Mouse (Mus musculus) cerebellum, adult 9-11 months (tissue): ENCODE data around the gene Rplp2.
A peak's percentile ranks its signal among the peaks of the same experiment; 100 is the strongest.

Source experiments
- DNase-seq: peaks from one replicate; pipeline ENCODE4 v3.0.0; 2022

Gene Rplp2

DNA sequence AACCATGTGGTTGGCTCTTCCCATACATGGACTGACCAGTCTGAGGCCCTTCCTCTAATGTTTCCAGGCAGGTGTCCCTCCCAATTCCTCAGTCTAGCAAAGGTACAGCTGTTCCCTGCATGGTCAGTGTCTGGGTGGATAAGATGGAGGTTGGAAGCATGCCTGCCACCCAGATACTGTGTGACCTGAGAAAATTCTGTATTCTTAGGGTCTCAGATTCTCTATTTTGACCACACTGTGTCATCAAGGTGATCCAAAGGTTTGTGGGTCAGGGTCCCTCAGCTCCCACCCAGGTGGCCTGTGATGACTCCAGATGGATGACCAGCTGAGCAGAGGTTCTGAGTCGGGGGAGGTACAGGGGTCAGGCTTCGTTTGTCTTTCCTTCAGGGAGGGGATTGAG is 38.0 kb downstream of the Rplp2 start:
- DNase-seq, result no peak

DNA sequence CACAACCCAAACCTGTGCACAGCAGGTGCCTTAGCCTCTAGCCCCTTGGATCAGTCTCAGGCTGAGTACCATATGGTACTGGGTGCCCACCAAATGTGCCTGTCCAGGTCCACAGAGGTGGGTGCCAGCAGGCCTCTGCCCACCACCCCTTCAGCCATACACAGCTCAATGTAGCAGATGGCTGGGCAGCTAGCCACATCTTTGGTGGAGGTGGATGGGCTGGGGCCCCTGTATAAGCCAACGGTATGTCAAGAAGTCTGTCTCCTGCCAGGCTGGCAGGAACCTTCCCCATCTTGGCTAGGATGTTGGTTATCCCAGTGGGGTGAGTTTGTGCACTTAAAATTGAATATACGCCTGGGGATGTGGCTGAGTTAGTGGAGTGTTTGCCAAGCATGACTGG is 38.4 kb downstream of the Rplp2 start:
- peak; percentile 98 for DNase-seq

DNA sequence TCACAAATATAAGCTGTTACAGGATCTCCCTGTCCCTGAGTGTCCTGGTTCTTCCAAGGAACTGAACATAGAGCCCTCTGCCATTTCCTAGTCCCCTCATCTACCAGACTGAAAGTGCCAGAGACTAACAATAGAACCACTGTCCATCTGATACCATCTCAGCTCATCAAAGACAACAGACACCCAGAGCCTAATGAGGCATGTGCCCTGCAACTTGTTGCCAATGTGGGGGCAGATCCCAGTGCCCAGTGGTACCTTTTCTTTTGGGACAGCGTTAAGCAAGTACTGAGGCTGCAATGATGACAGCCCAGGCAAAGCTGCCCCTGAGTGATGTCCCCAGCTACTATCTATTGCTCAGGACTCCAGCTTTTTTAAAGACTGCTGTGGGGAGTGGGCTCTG is 39.1 kb downstream of the Rplp2 start:
- DNase-seq, result peak; percentile 66

- peak; percentile 61 for DNase-seq
These were observed 40.0 kb downstream of the Rplp2 start for GRCm38 (mm10) chr7:141487141-141487540.

DNA sequence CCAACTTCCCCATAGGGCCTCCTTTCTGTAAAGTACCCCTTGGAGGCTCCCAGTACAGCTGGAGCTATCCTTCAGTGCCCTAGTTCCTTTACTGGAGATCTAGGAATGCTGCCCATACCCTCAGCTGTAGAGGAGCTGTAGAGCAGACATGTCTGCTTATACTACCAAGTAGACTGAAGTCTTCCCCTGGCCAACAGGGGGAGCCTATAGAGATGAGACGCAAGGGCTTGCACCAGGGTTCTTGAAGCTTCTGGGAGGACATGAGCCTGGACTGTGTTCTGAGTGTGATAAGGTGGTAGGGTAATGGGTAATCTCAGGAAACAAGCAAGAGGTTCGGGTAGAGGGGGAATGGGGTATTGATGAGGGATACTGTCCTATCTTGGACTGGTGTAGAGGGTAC is 44.0 kb downstream of the Rplp2 start:
- DNase-seq, result no peak

DNA sequence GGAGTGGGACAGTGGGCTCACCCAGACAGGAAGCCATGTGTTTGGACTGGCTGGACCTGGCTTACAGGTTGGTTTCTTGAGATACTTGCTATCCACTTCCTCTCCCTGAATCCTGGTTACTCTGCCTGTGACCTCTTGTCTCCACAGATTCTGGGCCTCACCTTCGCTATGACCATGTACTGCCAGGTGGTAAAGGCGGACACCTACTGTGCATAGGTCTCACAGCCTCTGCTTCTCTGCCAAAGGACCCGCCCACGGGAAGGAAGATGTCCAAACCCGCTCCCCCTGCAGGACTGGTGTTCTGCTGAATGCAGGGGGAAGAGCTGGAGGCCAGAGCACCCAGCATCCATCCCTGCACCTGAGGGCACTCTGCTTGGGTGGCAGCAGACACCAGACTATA is 45.6 kb downstream of the Rplp2 start:
- peak; percentile 82 for DNase-seq

DNA sequence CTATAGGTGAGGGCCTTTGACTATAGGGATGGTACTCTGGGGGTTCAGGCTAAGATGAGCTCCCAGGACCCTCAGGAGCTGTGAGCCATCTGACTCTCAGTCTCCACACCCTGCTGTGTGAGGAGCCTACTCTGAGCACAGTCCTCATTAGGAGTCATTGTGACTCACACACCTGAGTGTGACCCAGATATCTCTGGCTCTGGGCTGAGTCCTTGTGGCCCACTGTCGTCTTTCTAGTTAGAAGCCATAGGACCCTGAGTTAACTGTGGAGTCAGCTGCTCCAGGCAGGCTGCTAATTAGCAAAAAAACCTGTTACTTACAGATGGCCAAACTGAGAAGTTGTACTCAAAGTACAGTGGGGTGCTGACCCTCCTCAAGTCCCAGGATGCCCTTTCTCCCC is 46.6 kb downstream of the Rplp2 start:
- DNase-seq, result no peak

DNA sequence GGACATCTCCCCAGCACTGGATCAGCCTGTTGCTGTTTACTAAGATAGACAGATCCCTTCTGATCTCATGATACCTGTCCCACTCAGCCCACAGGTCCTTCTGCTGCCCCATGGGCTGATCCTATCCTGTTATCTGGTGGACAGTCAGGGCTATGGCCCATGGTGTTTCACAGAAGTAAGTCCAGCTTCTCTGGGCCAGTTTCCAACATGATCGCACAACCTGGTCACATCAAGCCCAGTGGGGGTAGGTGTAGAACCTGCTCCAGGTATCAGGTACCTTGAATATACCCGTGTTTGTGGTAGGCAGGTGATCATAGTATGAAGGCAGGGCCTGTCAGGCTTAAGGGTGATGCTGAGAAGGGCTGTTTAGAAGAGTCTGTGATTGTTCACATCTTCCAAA is 48.2 kb downstream of the Rplp2 start:
- no peak for DNase-seq

- peak; percentile 65 for DNase-seq
These were observed 48.8 kb downstream of the Rplp2 start for GRCm38 (mm10) chr7:141495940-141496339.

DNA sequence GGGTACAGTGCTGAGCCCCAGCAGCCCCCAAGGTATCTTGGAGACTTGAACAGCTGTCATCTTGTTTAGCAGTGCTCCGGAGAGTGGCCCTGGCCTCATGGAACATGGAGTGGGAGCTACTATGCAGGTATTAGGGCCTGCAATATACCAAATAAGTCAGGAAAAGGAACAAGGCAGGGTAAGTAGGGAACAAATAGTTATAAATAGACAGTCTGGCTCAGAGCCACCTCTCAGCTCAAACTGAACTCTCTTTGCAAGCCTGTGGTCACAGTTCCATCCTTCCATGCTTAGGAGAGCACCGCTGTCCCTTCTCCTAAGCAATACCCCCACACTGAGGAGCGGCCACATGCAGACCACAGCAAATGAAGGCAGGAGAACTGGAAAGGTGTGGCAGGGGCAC is 50.4 kb downstream of the Rplp2 start:
- no peak for DNase-seq
